Mouse (Mus musculus): ENCODE data around the gene Mllt10. TPM values are rescaled to one million over a fixed set of nuclear protein-coding genes. Genes with fewer than 3 reads are reported as not detected.

Mllt10 gene
- total and polyA plus RNA-seq, 3 experiments: 33.3 to 64.1 TPM; not detected in 1

- TF ChIP-seq HCFC1 (IDR thresholded peaks at IDR 0.05; ENCODE audit: low read depth, low read length) (peak; percentile 39; the same call in 1 of the 2 replicates), TCF12 (IDR thresholded peaks at IDR 0.05; ENCODE audit: low read depth, low read length) (peak; percentile 39), UBTF (IDR thresholded peaks at IDR 0.05; ENCODE audit: borderline replicate concordance, insufficient read depth, low read depth, low read length) (no peak), RAD21 (IDR thresholded peaks at IDR 0.05; ENCODE audit: low read depth, low read length) (peak; percentile 94), TAL1 (IDR thresholded peaks at IDR 0.05; ENCODE audit: low read length) (peak; percentile 29; the same call in 1 of the 2 replicates), GATA1 (IDR thresholded peaks at IDR 0.05; ENCODE audit: low read depth, low read length) (no peak; the same call in 1 of the 2 replicates), RCOR1 (IDR thresholded peaks at IDR 0.05; ENCODE audit: low read depth, low read length) (peak; percentile 18; the same call in 1 of the 2 replicates), ZNF384 (IDR thresholded peaks at IDR 0.05; ENCODE audit: low read depth, low read length) (0 out of 2 replicates have a peak, but pooled peaks have one; percentile 32), CHD2 (IDR thresholded peaks at IDR 0.05; ENCODE audit: low read length) (peak; percentile 51), BHLHE40 (IDR thresholded peaks at IDR 0.05; ENCODE audit: borderline replicate concordance, low read depth, low read length) (peak; percentile 55; the same call in 1 of the 2 replicates), POLR2AphosphoS2 (IDR thresholded peaks at IDR 0.05; ENCODE audit: low read length) (no peak), SIN3A (IDR thresholded peaks at IDR 0.05; ENCODE audit: low read length) (peak; percentile 82), POLR2A (IDR thresholded peaks at IDR 0.05; ENCODE audit: control insufficient read depth in 1 of 2, insufficient read depth in 1 of 2, low read depth in 1 of 2, low read length in 2 of 2, poor library complexity in 1 of 2) (0 out of 4 replicates have a peak, but pooled peaks have one; percentile 31 to 43), EP300 (IDR thresholded peaks at IDR 0.05; ENCODE audit: low read depth in 1 of 2, low read length in 2 of 2) (peak; percentile 12 to 45; a peak in 3 of 4 replicates), NRF1 (IDR thresholded peaks at IDR 0.05; ENCODE audit: insufficient read depth, low read depth, low read length, poor library complexity, severe bottlenecking) (no peak), ETS1 (IDR thresholded peaks at IDR 0.05; ENCODE audit: low read depth, low read length) (peak; percentile 23; the same call in 1 of the 2 replicates), CHD1 (IDR thresholded peaks at IDR 0.05; ENCODE audit: low read depth, low read length) (0 out of 2 replicates have a peak, but pooled peaks have one; percentile 28), MAX (IDR thresholded peaks at IDR 0.05; ENCODE audit: low read length) (peak; percentile 73; the same call in 1 of the 2 replicates), ZC3H11A (IDR thresholded peaks at IDR 0.05; ENCODE audit: low read depth, low read length) (peak; percentile 83), MXI1 (IDR thresholded peaks at IDR 0.05; ENCODE audit: low read depth, low read length) (peak; percentile 72), MYC (IDR thresholded peaks at IDR 0.05; ENCODE audit: low read depth, low read length) (0 out of 2 replicates have a peak, but pooled peaks have one; percentile 14), CTCF (IDR thresholded peaks at IDR 0.05 in 2 of 3, conservative IDR thresholded peaks at IDR 0.05 in 1 of 3; ENCODE audit: control insufficient read depth in 1 of 3, insufficient read depth in 1 of 3, low read depth in 2 of 3, low read length in 3 of 3, poor library complexity in 1 of 3, severe bottlenecking in 1 of 3) (peak; percentile 68 to 97 (median 95)), POLR2AphosphoS5 (IDR thresholded peaks at IDR 0.05; ENCODE audit: borderline replicate concordance, low read depth, low read length) (no peak), TBP (IDR thresholded peaks at IDR 0.05; ENCODE audit: low read depth, low read length) (peak; percentile 33; the same call in 1 of the 2 replicates), MYB (IDR thresholded peaks at IDR 0.05; ENCODE audit: low read depth, low read length) (no peak), USF1 (IDR thresholded peaks at IDR 0.05; ENCODE audit: low read depth, low read length) (0 out of 2 replicates have a peak, but pooled peaks have one; percentile 5), MAZ (IDR thresholded peaks at IDR 0.05; ENCODE audit: low read depth, low read length) (peak; percentile 77; the same call in 1 of the 2 replicates), NELFE (IDR thresholded peaks at IDR 0.05; ENCODE audit: low read depth, low read length) (no peak; the same call in 1 of the 2 replicates), SMC3 (IDR thresholded peaks at IDR 0.05; ENCODE audit: low read depth, low read length) (peak; percentile 87)
- H3K27me3 ChIP-seq (ENCODE audit: control insufficient read depth in 1 of 2, insufficient read depth in 2 of 2, low read length in 2 of 2): peaks cover 2 to 8% of the 10 kb centered on the region in 2 experiments; a peak in 3 of 4 replicates
- no peaks in the 10 kb centered on the region for H3K9me3 ChIP-seq (replicated peaks; ENCODE audit: insufficient read depth, low read length)
- H3K27ac ChIP-seq (ENCODE audit: control insufficient read depth, low read depth, low read length): peak overlapping the region; percentile 27; the same call in 1 of the 2 replicates
- no peaks in the 10 kb centered on the region for H3K36me3 ChIP-seq (ENCODE audit: control insufficient read depth in 1 of 2, insufficient read depth in 2 of 2, low read length in 2 of 2)
- H3K4me1 ChIP-seq (ENCODE audit: control insufficient read depth in 1 of 2, insufficient read depth in 2 of 2, low read length in 2 of 2): peaks cover 0 to 5% of the 10 kb centered on the region in 2 experiments; a peak in 1 of 4 replicates
- DNase-seq (ENCODE audit: low read depth, low spot score): peak; percentile 95
- peak overlapping the region; percentile 74 for H3K9ac ChIP-seq (ENCODE audit: control insufficient read depth, low read depth, low read length, poor library complexity, severe bottlenecking)
- no peaks in the 10 kb centered on the region for H3K79me2 ChIP-seq (ENCODE audit: control insufficient read depth, insufficient read depth, low read length, poor library complexity)
- peak overlapping the region; percentile 56 to 74 for H3K4me3 ChIP-seq (ENCODE audit: control insufficient read depth in 1 of 2, insufficient read depth in 1 of 2, low read depth in 2 of 2, low read length in 2 of 2)
These were observed 27.4 kb upstream of the Mllt10 start for GRCm38 (mm10) chr2:18027448-18028139.

All from MEL (cell line).